Mouse (Mus musculus) T-cell, adult 66 days (primary cell): Measurements from ENCODE around the gene Gatb. TPM values are rescaled to one million over a fixed set of nuclear protein-coding genes. Genes with fewer than 3 reads are reported as not detected.

Experiments
- total RNA-seq, 2 experiments: library from RNA; stranded (reverse); gene quantifications; 3 replicates in 1 of 2; 4 replicates in 1 of 2; pipeline ENCODE4 v1.2.4; 2023

Gene Gatb
- total RNA-seq = 1 to 10 TPM; 6.9 to 9.9 TPM

GRCm38 (mm10) chr3:85573864-85574830 is at the start of gene Gatb:
Gene Gatb (plus strand): TSS chr3:85574119.

Other genes starting within 250 kb of the Gatb start
- under 1 TPM; 0.70 to 0.77 TPM for gene Fam160a1, start 243.2 kb downstream of the Gatb start, total RNA-seq